Mouse (Mus musculus) MEL (cell line): Measurements from ENCODE around the gene Omt2b. TPM values are rescaled to one million over a fixed set of nuclear protein-coding genes. Genes with fewer than 3 reads are reported as not detected.
"Not testable (repeated sequence)": the region's sequence is repeated elsewhere in the genome, so short reads cannot be mapped to it uniquely, and the experiment has no call there.

Experiments used
- DNase-seq: peaks from one replicate; pipeline ENCODE4 v3.0.0; 2011; ENCODE audit warnings: low read depth, low spot score
- H3K27ac ChIP-seq: 2 replicates; pipeline ENCODE4 v1.5.1; 2012; ENCODE audit warnings: low read depth, mild to moderate bottlenecking, control low read depth, low read length, moderate library complexity; ENCODE audit not compliant: control insufficient read depth
- H3K27me3 ChIP-seq, 2 experiments: fragments of 150-350 bp in 1 of 2; sonication (generic) in 1 of 2; 2 replicates each; pipeline ENCODE4 v1.6.1; 2012; ENCODE audit warnings: low read length in 2 of 2, mild to moderate bottlenecking in 2 of 2, improper control_type of control experiment in 1 of 2, moderate library complexity in 1 of 2; ENCODE audit not compliant: insufficient read depth in 2 of 2, control insufficient read depth in 1 of 2
- H3K36me3 ChIP-seq, 2 experiments: 2 replicates each; pipeline ENCODE4 v1.6.1; 2012 to 2014; ENCODE audit warnings: low read length in 2 of 2, improper control_type of control experiment in 1 of 2, inconsistent platforms in 1 of 2, mild to moderate bottlenecking in 1 of 2; ENCODE audit not compliant: insufficient read depth in 2 of 2, control insufficient read depth in 1 of 2
- H3K4me1 ChIP-seq, 2 experiments: fragments of 150-350 bp in 1 of 2; sonication (generic) in 1 of 2; 2 replicates each; pipeline ENCODE4 v1.6.1; 2012; ENCODE audit warnings: low read length in 2 of 2, improper control_type of control experiment in 1 of 2, mild to moderate bottlenecking in 1 of 2; ENCODE audit not compliant: insufficient read depth in 2 of 2, control insufficient read depth in 1 of 2
- H3K4me3 ChIP-seq, 2 experiments: fragments of 150-350 bp in 1 of 2; sonication (generic) in 1 of 2; 2 replicates each; pipeline ENCODE4 v1.5.1; 2012; ENCODE audit warnings: low read depth in 2 of 2, low read length in 2 of 2, mild to moderate bottlenecking in 2 of 2, moderate library complexity in 2 of 2, control low read depth in 1 of 2, improper control_type of control experiment in 1 of 2; ENCODE audit not compliant: control insufficient read depth in 1 of 2, insufficient read depth in 1 of 2
- H3K79me2 ChIP-seq: 2 replicates; pipeline ENCODE4 v1.6.1; 2012; ENCODE audit warnings: mild to moderate bottlenecking, low read length, moderate library complexity; ENCODE audit not compliant: control insufficient read depth, poor library complexity, insufficient read depth
- H3K9ac ChIP-seq: 2 replicates; pipeline ENCODE4 v1.6.1; 2012; ENCODE audit warnings: low read depth, mild to moderate bottlenecking, control low read depth, low read length, moderate library complexity; ENCODE audit not compliant: control insufficient read depth, poor library complexity, severe bottlenecking
- H3K9me3 ChIP-seq: fragments of 150-350 bp; sonication (generic); replicated peaks from 2 replicates; pipeline ENCODE4 v1.6.1; 2012; ENCODE audit warnings: mild to moderate bottlenecking, low read length, improper control_type of control experiment, moderate library complexity; ENCODE audit not compliant: insufficient read depth
- polyA plus RNA-seq, 2 experiments: library from polyadenylated mRNA; stranded (reverse) in 1 of 2; unstranded in 1 of 2; fragments of >175 nt in 1 of 2; fragments of >200 nt in 1 of 2; gene quantifications; 2 replicates each; pipeline versions ENCODE4 v1.2.1 to v1.2.4; 2012; ENCODE audit warnings: low replicate concordance in 2 of 2, low read depth in 1 of 2; ENCODE audit not compliant: insufficient read length in 2 of 2, insufficient read depth in 1 of 2, missing spikeins in 1 of 2
- total RNA-seq: library from RNA; depleted of rRNA; stranded (reverse); fragments of 300-350 nt; gene quantifications from 2 replicates; pipeline ENCODE4 v1.2.3, GENCODE M21; 2012; rRNA removed

The Omt2b gene
- total RNA-seq (not detected in 2 replicates), polyA plus RNA-seq (not detected)

DNA sequence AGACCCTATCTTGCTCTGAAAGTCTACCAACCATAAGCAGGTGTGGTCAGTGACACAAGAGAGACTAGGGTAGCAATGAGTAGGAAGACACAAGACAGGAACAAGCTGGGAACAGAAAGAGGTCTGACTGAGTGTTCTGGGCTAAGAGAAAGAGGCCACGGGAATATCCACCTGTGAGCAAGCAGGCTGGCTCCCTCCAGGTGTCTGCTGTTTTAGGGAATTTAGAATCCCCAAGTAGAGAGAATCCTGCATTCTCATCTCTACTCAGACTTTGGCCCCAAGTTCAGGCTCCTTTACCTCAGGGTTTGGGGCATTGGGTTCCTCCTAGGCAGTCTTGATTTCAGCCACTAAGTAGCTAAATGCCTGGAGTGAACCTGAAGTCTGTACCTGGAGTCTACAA is at the start of gene Omt2b:
TSS of gene Omt2b (plus strand) at position 301 of the 400 bp plus-strand sequence.
- H3K9me3 ChIP-seq, H3K79me2 ChIP-seq, H3K4me3 ChIP-seq, DNase-seq, H3K27me3 ChIP-seq, H3K9ac ChIP-seq, H3K27ac ChIP-seq, H3K4me1 ChIP-seq, H3K36me3 ChIP-seq: not testable (repeated sequence)

GRCm38 (mm10) chr9:78282002-78282711 is 45.2 kb upstream of the Omt2b start:
- not testable (repeated sequence) for H3K27ac ChIP-seq, H3K9ac ChIP-seq, H3K9me3 ChIP-seq, H3K4me3 ChIP-seq, DNase-seq, H3K36me3 ChIP-seq, H3K27me3 ChIP-seq, H3K4me1 ChIP-seq, H3K79me2 ChIP-seq

DNA sequence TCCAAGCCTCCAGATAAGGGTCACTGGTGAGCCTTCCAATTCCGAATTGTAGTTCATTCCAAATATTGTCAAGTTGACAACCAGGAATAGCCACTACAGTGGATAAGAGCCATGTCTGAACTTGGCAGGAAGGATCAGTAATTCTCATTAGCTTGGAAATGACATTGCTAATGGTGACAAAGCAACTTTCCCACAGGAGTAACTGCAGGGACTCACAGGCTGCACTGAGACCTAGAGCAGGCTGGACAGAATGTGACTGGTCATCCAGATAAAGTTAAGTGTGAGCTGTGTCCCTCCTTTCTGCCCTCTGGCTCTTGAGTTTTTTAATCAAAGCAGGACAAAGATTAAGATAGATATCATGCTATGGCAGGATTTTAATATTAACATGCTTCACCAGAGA is 38.3 kb upstream of the Omt2b start:
- H3K9me3 ChIP-seq, H3K79me2 ChIP-seq, H3K4me3 ChIP-seq, H3K9ac ChIP-seq, H3K36me3 ChIP-seq, H3K27me3 ChIP-seq, H3K4me1 ChIP-seq, DNase-seq, H3K27ac ChIP-seq: not testable (repeated sequence)

- H3K27me3 ChIP-seq, DNase-seq, H3K27ac ChIP-seq, H3K4me3 ChIP-seq, H3K9ac ChIP-seq, H3K4me1 ChIP-seq, H3K9me3 ChIP-seq, H3K79me2 ChIP-seq, H3K36me3 ChIP-seq: not testable (repeated sequence)
Measured at GRCm38 (mm10) chr9:78289723-78290122, 37.7 kb upstream of the Omt2b start, which contains the start of gene Gm10639. Gene Gm10639, plus strand, starts transcription at chr9:78289923.

- H3K4me3 ChIP-seq, H3K9me3 ChIP-seq, H3K36me3 ChIP-seq, DNase-seq, H3K9ac ChIP-seq, H3K4me1 ChIP-seq, H3K79me2 ChIP-seq, H3K27ac ChIP-seq, H3K27me3 ChIP-seq: not testable (repeated sequence)
Measured at GRCm38 (mm10) chr9:78292462-78292861, 34.9 kb upstream of the Omt2b start.

DNA sequence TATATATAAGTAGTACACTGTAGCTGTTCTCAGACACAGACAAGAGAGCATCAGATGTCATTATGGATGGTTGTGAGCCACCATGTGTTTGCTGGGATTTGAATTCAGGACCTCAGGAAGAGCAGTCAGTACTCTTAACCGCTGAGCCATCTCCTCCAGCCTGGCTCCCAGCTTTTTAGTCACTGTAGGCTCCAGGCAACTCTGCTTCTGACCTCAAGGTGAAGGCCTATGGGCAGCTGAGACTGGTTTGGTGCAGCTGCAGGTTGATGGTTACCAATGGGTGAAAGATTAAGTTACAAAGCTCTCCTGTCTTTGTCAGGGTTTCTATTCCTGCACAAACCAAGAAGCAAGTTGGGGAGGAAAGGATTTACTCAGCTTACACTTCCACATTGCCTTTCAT is 33.7 kb upstream of the Omt2b start:
- H3K9me3 ChIP-seq, H3K27me3 ChIP-seq, H3K27ac ChIP-seq, H3K79me2 ChIP-seq, H3K36me3 ChIP-seq, H3K4me1 ChIP-seq, H3K9ac ChIP-seq, DNase-seq, H3K4me3 ChIP-seq: not testable (repeated sequence)

- not testable (repeated sequence) for H3K27ac ChIP-seq, H3K36me3 ChIP-seq, H3K4me1 ChIP-seq, H3K4me3 ChIP-seq, H3K9ac ChIP-seq, H3K27me3 ChIP-seq, DNase-seq, H3K79me2 ChIP-seq, H3K9me3 ChIP-seq
Measured at GRCm38 (mm10) chr9:78294781-78295180, 32.6 kb upstream of the Omt2b start.
